Mouse (Mus musculus) cortical plate, adult 2 months (tissue): ENCODE data around the gene Srxn1. TPM values are rescaled to one million over a fixed set of nuclear protein-coding genes. Genes with fewer than 3 reads are reported as not detected.

Experiments used
- H3K27ac ChIP-seq: fragments of 200-500 bp; 2 replicates; pipeline ENCODE4 v1.5.1; 2012; ENCODE audit warnings: low read length, control low read depth, inconsistent platforms; ENCODE audit not compliant: insufficient read depth
- H3K4me1 ChIP-seq: fragments of 200-500 bp; 2 replicates; pipeline ENCODE4 v1.6.1; 2011; ENCODE audit warnings: low read length; ENCODE audit not compliant: control insufficient read depth, insufficient read depth
- H3K4me3 ChIP-seq: fragments of 200-500 bp; 2 replicates; pipeline ENCODE4 v1.5.1; 2011; ENCODE audit warnings: mild to moderate bottlenecking, low read length, control low read depth; ENCODE audit not compliant: insufficient read depth
- CTCF ChIP-seq: fragments of 200-500 bp; IDR thresholded peaks from 2 replicates; pipeline ENCODE4 v1.5.1; 2011; ENCODE audit warnings: mild to moderate bottlenecking, control low read depth, low read length; ENCODE audit not compliant: insufficient read depth; ENCODE audit errors: extremely low read depth
- POLR2A ChIP-seq: fragments of 200-500 bp; IDR thresholded peaks from 2 replicates; pipeline ENCODE4 v1.6.1; 2011; ENCODE audit warnings: mild to moderate bottlenecking, low read length, control low read depth; ENCODE audit not compliant: insufficient read depth; ENCODE audit errors: extremely low read depth
- polyA plus RNA-seq: library from polyadenylated mRNA; depleted of rRNA; stranded (reverse); fragments of >200 nt; gene quantifications from 2 replicates; pipeline ENCODE4 v1.2.3, GENCODE M21; 2012

Srxn1 gene
- polyA plus RNA-seq, 1 experiment: 94.9 TPM

DNA sequence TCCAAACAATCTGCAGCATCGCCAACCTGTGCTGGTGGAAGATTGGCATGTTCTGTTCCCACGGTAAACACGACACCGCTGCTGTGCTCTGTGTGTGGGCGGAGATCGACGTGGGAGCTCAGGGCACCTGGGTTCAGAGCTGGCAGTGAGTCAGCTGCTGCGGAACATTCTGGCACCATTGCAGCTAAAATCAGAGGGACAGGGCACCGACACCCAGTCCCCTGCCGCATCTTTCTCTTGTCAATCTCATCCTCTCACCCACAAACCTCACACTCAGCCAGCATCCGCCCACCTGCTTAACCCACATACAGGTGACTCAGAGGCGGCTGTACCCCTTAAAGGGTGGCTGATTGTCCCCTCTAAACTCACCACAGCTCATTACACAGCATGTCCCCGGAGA, 3.6 kb upstream of the Srxn1 start:
- TF ChIP-seq CTCF: no peak
- no peak for TF ChIP-seq POLR2A
- Histone ChIP-seq H3K4me3 (no peak overlapping the region), H3K4me1 (peaks cover 13% of the 10 kb centered on the region), H3K27ac (no peak overlapping the region)

DNA sequence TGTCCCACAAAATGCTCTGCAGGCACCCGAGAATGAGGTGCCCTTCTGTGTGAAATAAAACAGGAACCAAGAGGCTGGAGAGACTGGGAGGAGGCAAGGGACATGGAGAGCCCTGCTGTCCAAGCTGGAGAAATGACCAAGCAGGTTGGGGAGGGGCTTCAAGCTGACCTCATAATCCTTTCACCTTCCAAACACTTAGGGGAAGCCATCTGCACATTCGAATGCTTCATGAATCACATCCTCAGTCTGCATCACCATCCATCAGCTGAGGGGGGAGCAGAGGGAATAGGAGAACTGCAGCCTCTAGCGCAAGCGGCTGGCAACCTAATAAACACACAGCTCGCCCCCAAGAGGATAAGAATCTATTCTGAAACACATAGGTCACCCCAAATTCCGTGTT, 2.9 kb upstream of the Srxn1 start:
- Histone ChIP-seq H3K27ac (peak overlapping the region; percentile 66; the same call in 1 of the 2 replicates), H3K4me1 (peaks cover 13% of the 10 kb centered on the region), H3K4me3 (no peak overlapping the region)
- TF ChIP-seq CTCF (no peak), POLR2A (no peak)

DNA sequence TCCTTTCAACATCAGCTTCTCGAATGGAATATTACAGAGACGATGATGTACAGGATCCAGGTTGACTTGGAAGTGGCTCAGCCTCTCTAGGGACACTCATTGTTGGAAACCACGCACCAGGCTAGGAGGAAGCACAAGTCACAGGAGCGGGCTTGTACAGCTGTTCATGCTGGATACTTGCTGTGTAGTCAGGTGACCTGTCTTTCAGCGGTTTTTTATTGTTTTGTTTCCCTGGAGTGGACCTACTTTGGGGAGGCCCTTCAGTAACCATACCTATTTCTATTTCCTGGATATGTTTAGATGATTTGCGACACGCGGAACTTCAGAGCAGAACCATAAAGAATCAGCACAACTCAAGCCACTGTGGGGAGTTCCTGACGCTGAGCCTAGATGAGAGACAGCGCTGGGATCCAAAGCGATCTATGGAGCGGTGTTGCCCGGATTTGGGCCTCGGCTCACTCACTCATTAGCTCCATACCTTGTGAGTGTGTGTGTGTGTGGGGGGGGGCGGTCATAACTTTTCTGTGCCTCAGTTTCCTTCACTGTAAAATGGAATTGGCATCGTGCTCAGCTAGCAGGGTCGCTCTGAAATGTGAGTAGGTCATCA, 502 bp upstream of the Srxn1 start:
- TF ChIP-seq POLR2A (no peak), CTCF (no peak)
- H3K27ac ChIP-seq: peak overlapping the region; percentile 90

DNA sequence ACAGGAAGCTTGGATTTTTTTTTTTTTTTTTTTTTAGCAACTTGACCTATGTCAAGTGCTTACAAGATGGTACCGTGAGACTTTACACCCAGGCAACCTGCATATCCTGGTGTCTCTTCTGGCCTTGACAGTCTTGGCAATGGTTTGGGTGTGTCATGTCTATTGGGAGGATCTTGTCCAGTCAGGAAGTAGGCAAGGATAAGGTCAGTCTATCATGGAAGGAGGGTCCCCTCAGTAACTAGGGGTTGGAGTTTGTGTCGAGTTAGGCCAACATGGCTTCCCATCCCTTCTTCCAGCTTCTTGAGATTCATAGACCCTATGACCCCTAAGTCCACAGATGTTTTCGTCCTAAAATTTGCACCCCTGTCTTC, 894 bp downstream of the Srxn1 start:
- TF ChIP-seq POLR2A (no peak), CTCF (no peak)
- H3K27ac ChIP-seq: no peak overlapping the region
- H3K4me3 ChIP-seq: peak overlapping the region; percentile 50
- peaks cover 13% of the 10 kb centered on the region for H3K4me1 ChIP-seq

More for the DNA sequence above, 502 bp upstream of the Srxn1 start:
- peaks cover 13% of the 10 kb centered on the region for H3K4me1 ChIP-seq
- H3K4me3 ChIP-seq: peak overlapping the region; percentile 50

DNA sequence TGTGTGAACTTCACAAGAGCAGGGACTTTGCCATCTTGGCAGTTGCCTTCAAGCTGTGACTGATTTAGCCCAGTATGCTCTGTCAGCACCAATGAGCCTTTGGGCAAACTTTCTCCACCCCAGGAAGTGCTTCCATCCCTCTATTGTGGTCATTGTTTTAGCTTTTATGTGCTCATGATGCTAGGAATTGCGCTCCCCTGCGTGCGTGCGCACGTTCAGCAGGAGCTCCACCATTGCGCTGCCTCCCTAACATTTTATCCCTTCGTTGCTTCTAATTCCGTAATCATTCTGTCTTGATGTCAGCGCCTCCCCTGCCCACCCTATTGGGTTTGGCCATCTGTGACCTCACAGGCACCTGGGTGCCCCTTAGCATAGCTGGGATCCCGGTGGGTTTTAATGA, 1.3 kb downstream of the Srxn1 start:
- peak overlapping the region; percentile 50 for H3K4me3 ChIP-seq
- no peak for TF ChIP-seq CTCF
- no peak for TF ChIP-seq POLR2A
- H3K27ac ChIP-seq: no peak overlapping the region
- peaks cover 13% of the 10 kb centered on the region for H3K4me1 ChIP-seq

DNA sequence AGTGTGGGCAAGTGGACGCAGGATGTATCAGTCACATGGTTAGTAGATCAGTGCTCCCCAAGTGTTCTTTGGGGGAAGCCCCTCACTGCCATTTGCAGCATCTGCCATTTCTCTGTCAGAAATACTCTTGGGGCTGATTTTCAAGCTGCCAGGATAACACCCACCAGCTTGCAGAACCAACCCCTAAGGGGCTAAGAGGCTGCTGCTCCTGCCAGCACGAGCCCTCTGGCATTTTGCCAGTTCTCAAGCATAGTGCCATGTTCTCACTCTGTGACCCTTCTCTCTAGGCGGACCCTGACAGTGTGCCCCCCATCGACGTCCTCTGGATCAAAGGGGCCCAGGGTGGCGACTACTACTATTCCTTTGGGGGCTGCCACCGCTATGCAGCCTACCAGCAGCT, 3.4 kb downstream of the Srxn1 start:
- H3K4me3 ChIP-seq: no peak overlapping the region
- no peak overlapping the region for H3K27ac ChIP-seq
- TF ChIP-seq POLR2A: no peak
- TF ChIP-seq CTCF: no peak
- H3K4me1 ChIP-seq: peaks cover 4% of the 10 kb centered on the region

DNA sequence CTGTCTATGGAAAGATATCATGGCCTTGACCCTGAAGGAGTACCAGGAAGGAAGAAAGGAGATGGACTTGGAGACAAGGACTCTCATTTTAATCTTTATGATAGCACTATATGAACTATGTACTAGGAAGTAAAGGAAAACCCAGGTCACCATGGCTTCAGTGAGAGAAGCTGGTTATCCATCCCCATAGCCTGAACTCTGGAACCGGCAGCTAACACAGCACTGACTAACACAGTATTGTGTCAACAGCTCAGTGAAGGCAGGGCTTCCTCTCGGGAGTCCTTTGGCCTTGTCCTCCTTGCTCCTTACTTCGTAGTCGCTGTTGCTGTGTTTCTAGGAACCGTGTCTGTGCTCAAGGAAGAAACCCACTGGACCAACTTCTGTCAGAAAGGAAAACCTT, 4.1 kb downstream of the Srxn1 start:
- Histone ChIP-seq H3K27ac (no peak overlapping the region), H3K4me3 (no peak overlapping the region), H3K4me1 (peaks cover 4% of the 10 kb centered on the region)
- no peak for TF ChIP-seq CTCF
- TF ChIP-seq POLR2A: no peak

DNA sequence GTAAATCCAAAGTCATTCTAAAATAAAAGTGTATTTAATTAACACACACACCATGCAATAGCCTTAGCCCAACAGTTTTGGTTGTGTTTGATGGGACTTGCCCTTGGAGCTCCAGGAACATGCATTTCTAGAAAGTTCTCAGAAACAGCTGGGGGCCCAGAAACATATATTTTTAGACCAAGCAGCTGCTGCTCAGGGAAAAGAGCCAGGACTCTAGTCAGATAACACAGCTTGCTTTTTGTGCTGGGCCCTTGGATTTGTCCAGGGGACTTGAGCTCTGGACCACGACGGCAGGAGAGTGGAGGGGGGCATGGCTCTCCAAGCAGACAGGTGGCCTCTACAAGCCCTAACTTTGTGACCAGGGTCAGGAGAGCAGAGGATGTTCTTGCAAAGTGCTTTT, 6.0 kb downstream of the Srxn1 start:
- Histone ChIP-seq H3K4me1 (peaks cover under 1% of the 10 kb centered on the region; the same call in 1 of the 2 replicates), H3K4me3 (no peak overlapping the region), H3K27ac (no peak overlapping the region)
- TF ChIP-seq POLR2A (no peak), CTCF (no peak)

DNA sequence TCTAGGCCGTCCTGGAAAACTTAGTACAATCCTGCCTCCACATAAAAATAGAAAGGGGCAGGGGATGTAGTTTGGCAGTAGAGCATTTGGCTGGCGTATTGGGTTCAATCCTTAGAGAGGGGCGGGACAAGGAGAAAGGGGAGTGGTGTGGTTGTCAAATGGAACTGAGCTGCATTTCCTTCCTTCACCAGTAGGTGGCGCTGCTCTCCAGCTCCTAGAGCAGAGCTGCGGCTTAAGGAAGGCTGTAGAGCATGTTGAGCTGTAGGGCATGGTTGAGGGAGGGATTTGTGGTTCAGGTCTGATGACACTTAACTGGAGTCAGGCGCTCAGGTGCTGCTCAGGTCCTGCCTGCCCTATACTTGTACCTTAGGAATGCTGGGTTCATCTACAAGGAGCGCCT, 6.6 kb downstream of the Srxn1 start:
- TF ChIP-seq POLR2A (peak; percentile 39; the same call in 1 of the 2 replicates), CTCF (peak; percentile 100)
- Histone ChIP-seq H3K4me1 (no peaks in the 10 kb centered on the region), H3K27ac (no peak overlapping the region), H3K4me3 (no peak overlapping the region)

DNA sequence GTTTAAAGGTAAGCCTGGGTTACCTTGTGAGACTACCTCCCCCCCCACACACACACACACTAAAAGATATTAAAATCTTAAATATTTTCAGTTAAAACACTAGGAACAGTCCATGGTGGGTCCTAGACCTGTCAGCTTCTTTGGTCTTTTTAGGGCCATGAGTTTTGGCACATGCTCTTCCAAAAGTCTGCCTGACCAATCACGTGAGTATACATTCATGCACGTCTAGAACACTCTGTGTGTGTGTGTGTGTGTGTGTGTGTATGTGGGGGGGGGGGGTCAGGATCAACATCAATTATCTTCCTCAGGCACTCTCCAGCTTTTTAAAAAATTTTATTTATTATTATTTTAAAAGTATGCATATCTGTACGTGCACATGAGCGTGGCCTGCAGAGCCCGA, 7.2 kb downstream of the Srxn1 start:
- TF ChIP-seq CTCF: no peak
- no peak for TF ChIP-seq POLR2A
- H3K4me1 ChIP-seq: no peaks in the 10 kb centered on the region
- no peak overlapping the region for H3K27ac ChIP-seq
- H3K4me3 ChIP-seq: no peak overlapping the region
